Mouse (Mus musculus) ES-E14 (cell line): ENCODE results near the gene Tmem221. TPM values are rescaled to one million over a fixed set of nuclear protein-coding genes. Genes with fewer than 3 reads are reported as not detected.

Source experiments
- DNase-seq: peaks from one replicate; pipeline ENCODE4 v3.0.0-alpha.2; 2013; ENCODE audit warnings: low read depth, low spot score
- H3K27ac ChIP-seq: 2 replicates; pipeline ENCODE4 v1.5.1; 2012; ENCODE audit warnings: low read depth, mild to moderate bottlenecking, low read length, moderate library complexity, mixed read lengths; ENCODE audit not compliant: poor library complexity, insufficient read depth, severe bottlenecking
- H3K36me3 ChIP-seq: 2 replicates; pipeline ENCODE4 v1.6.1; 2012; ENCODE audit warnings: mild to moderate bottlenecking, low read length, moderate library complexity, mixed read lengths; ENCODE audit not compliant: control insufficient read depth, poor library complexity, insufficient read depth, severe bottlenecking
- H3K4me1 ChIP-seq, 2 experiments: fragments of 150-350 bp in 1 of 2; sonication (generic) in 1 of 2; 2 replicates each; pipeline ENCODE4 v1.6.1; 2012; ENCODE audit warnings: low read length in 2 of 2, mild to moderate bottlenecking in 1 of 2, mixed read lengths in 1 of 2; ENCODE audit not compliant: control insufficient read depth in 2 of 2, insufficient read depth in 2 of 2, poor library complexity in 1 of 2
- H3K4me3 ChIP-seq, 2 experiments: fragments of 150-350 bp in 1 of 2; sonication (generic) in 1 of 2; 2 replicates each; pipeline ENCODE4 v1.5.1; 2012; ENCODE audit warnings: low read length in 2 of 2, low read depth in 1 of 2, mild to moderate bottlenecking in 1 of 2, mixed read lengths in 1 of 2; ENCODE audit not compliant: insufficient read depth in 1 of 2, poor library complexity in 1 of 2, severe bottlenecking in 1 of 2
- H3K9ac ChIP-seq: 2 replicates; pipeline ENCODE4 v1.6.1; 2012; ENCODE audit warnings: low read depth, mild to moderate bottlenecking, low read length, mixed read lengths; ENCODE audit not compliant: poor library complexity, insufficient read depth, severe bottlenecking
- H3K9me3 ChIP-seq: fragments of 150-350 bp; sonication (generic); 2 replicates; pipeline ENCODE4 v1.6.1; 2012; ENCODE audit warnings: low read depth, mild to moderate bottlenecking, low read length; ENCODE audit not compliant: control insufficient read depth, insufficient read depth
- CHD2 ChIP-seq: IDR thresholded peaks from 2 replicates; pipeline ENCODE4 v1.6.1; 2014; ENCODE audit warnings: mild to moderate bottlenecking, low read depth, low read length, inconsistent platforms
- HCFC1 ChIP-seq: IDR thresholded peaks from 2 replicates; pipeline ENCODE4 v1.6.1; 2012; ENCODE audit warnings: low read length, inconsistent platforms, borderline replicate concordance; ENCODE audit not compliant: insufficient read depth
- MAFK ChIP-seq: IDR thresholded peaks from 2 replicates; pipeline ENCODE4 v1.6.1; 2014; ENCODE audit warnings: mild to moderate bottlenecking, low read depth, low read length, inconsistent platforms; ENCODE audit not compliant: insufficient read depth
- ZC3H11A ChIP-seq: IDR thresholded peaks from 2 replicates; pipeline ENCODE4 v1.6.1; 2012; ENCODE audit warnings: low read depth, mild to moderate bottlenecking, inconsistent platforms, low read length, borderline replicate concordance
- ZNF384 ChIP-seq: IDR thresholded peaks from 2 replicates; pipeline ENCODE4 v1.6.1; 2012; ENCODE audit warnings: low read depth, low read length, inconsistent platforms
- in situ Hi-C, 2 experiments: fragments of 600-800 bp; cut with MboI; formaldehyde crosslinking; loops; one replicate each; pipeline ENCODE4 v1.15.1; 2025; ENCODE audit warnings: low sequenced_read_pairs in 2 of 2, inconsistent platforms in 1 of 2; ENCODE audit not compliant: unreplicated experiment in 2 of 2
- total RNA-seq: library from RNA; depleted of rRNA; stranded (reverse); fragments of 300-350 nt; gene quantifications from 2 replicates; pipeline ENCODE4 v1.2.3, GENCODE M21; 2012

Tmem221 gene
- total RNA-seq, 1 experiment, result 0.18 TPM

GRCm38 (mm10) chr8:71574426-71574825, 15.8 kb upstream of the Tmem221 start:
- no peaks in the 10 kb centered on the region for H3K9me3 ChIP-seq
- in situ Hi-C loops, result no loop called here
- no peak overlapping the region for H3K27ac ChIP-seq
- H3K36me3 ChIP-seq, result no peaks in the 10 kb centered on the region
- H3K4me3 ChIP-seq, result no peak overlapping the region
- no peak overlapping the region for H3K9ac ChIP-seq
- TF ChIP-seq HCFC1 (no peak), ZNF384 (no peak), CHD2 (no peak), ZC3H11A (no peak), MAFK (no peak)
- H3K4me1 ChIP-seq, result peaks cover 0 to 7% of the 10 kb centered on the region in 2 experiments; a peak in 2 of 4 replicates
- no peak for DNase-seq

- H3K4me3 ChIP-seq, result no peak overlapping the region
- H3K4me1 ChIP-seq, result peaks cover 0 to 13% of the 10 kb centered on the region in 2 experiments; a peak in 2 of 4 replicates
- DNase-seq, result no peak
- no peak overlapping the region for H3K27ac ChIP-seq
- in situ Hi-C loops, result no loop called here
- no peaks in the 10 kb centered on the region for H3K9me3 ChIP-seq
- no peak overlapping the region for H3K9ac ChIP-seq
- H3K36me3 ChIP-seq, result no peaks in the 10 kb centered on the region
- TF ChIP-seq ZC3H11A (no peak), MAFK (no peak), CHD2 (no peak), ZNF384 (no peak), HCFC1 (no peak)
These were observed 14.4 kb upstream of the Tmem221 start for GRCm38 (mm10) chr8:71572847-71573633.

DNA sequence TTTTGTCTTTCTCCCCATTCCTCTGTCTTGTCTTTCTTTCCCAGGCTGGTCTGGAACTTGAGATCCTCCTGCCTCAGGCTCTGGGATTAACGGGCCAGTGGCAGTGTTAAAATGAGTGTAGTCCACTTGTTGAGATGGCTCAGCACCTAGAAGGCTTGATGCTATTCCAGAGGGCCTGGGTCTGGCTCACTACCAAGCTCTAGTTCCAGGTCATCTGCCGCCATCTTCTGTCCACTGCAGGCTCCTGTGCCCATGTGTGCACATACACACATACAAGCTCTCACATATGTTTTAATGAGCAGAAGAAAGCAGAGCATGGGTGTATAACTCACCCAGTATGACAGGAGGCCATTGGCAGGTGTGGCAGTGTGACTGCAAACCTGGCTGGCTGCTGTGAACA, 13.4 kb upstream of the Tmem221 start:
- Histone ChIP-seq H3K9ac (no peak overlapping the region), H3K9me3 (no peaks in the 10 kb centered on the region), H3K36me3 (no peaks in the 10 kb centered on the region), H3K27ac (no peak overlapping the region), H3K4me1 (peaks cover 0 to 19% of the 10 kb centered on the region in 2 experiments; a peak in 2 of 4 replicates), H3K4me3 (no peak overlapping the region)
- TF ChIP-seq HCFC1, result no peak
- no peak for TF ChIP-seq ZNF384
- TF ChIP-seq CHD2, result no peak
- TF ChIP-seq MAFK, result no peak
- TF ChIP-seq ZC3H11A, result no peak
- in situ Hi-C loops, result no loop called here
- no peak for DNase-seq

DNA sequence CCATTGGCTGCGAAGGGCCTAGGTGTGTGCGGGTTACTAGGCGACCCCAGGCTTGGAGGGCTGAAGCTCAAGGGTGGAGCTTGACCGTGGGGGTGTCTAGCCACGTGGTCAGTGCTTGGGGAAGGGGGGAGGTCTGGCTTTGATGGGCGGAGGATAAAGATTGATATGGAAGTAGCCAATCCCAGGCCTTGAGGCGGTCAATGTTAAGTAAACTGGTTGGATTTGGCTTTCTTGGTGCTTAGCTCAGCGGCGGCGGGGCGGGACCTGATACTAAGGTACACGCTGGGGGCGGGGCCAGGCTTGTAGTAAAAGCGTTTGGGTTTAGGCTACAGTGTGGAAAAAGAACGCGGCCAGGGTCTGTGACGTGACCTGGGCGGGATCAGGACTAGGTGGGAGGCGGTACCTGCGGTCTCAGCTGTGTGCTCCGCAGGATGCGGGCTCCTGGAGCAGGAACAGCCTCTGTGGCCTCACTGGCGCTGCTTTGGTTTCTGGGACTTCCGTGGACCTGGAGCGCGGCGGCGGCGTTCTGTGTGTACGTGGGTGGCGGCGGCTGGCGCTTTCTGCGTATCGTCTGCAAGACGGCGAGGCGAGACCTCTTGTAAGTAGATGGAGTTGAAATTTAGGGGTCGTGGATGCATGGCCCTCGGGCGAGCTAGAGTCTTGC, 11.8 kb upstream of the Tmem221 start:
- Histone ChIP-seq H3K27ac (peak overlapping the region; percentile 76; the same call in 1 of the 2 replicates), H3K4me1 (peaks cover 0 to 19% of the 10 kb centered on the region in 2 experiments; a peak in 2 of 4 replicates), H3K36me3 (no peaks in the 10 kb centered on the region), H3K9ac (peak overlapping the region; percentile 77), H3K4me3 (peak overlapping the region; percentile 76 to 98), H3K9me3 (no peaks in the 10 kb centered on the region)
- TF ChIP-seq ZNF384 (no peak), MAFK (0 out of 2 replicates have a peak, but pooled peaks have one; percentile 6)
- DNase-seq, result peak; percentile 100
- in situ Hi-C loops, result no loop called here
